Mouse (Mus musculus): ENCODE data around the gene Otoa. TPM values are rescaled to one million over a fixed set of nuclear protein-coding genes. Genes with fewer than 3 reads are reported as not detected.

Gene Otoa
- total RNA-seq, 2 experiments from 2014 or later: 0.45 to 0.66 TPM

DNA sequence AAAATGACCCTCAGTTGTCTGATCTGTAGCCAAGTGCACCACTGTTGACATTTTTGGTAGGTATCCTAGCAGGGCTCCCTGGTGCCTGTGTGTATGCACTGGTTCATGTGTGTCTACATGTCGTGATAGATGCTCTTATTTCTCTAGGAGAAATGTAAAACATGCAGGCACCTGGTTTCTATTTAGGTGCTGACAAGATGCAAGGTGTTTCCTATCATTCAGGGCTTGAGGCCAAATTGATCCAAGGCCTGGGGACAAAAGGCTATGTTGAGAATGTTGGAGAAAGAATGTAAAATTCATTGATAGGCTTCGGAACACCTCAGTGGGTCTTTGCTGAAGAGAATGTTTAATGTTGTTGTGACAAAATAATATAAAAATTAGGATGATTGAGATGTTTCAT lies 366 bp downstream of the Otoa start:
- no peak for DNase-seq (ENCODE audit: low spot score in 2 of 2)

- peak; percentile 43 to 46 for DNase-seq (ENCODE audit: low spot score in 2 of 2)
These were observed 1.6 kb downstream of the Otoa start for GRCm38 (mm10) chr7:121082949-121083513.

DNA sequence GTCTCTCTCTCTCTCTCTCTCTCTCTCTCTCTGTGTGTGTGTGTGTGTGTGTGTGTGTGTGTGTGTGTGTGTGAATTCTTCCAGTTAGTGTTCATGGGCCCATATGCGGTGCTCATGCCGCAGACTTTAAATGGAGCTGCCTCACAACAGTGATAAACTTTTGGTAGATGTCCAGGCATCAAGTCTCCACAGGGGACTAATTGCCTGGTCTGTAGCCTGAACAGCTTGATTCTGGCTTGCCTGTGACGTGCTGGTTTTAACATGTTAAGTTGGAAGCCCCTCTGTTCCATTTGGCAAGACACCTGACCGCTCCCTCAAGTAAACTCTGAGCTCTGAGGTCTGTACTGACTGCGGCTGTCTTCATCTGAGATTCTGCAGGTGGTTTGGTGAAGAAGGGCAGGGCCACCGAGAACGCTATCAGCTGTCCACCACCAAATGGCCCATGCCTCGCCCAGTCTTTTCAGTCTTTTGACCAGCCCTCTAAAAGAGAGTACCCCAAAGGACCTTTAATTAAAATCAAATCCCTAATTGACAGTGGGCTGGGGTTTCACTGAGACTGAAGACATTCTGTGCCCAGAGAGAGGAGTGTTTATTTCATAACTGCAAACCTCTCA lies 3.5 kb downstream of the Otoa start:
- DNase-seq (ENCODE audit: low spot score in 2 of 2): no peak

- DNase-seq (ENCODE audit: low spot score in 2 of 2): no peak
These were observed 4.0 kb downstream of the Otoa start for GRCm38 (mm10) chr7:121085500-121085899.

DNA sequence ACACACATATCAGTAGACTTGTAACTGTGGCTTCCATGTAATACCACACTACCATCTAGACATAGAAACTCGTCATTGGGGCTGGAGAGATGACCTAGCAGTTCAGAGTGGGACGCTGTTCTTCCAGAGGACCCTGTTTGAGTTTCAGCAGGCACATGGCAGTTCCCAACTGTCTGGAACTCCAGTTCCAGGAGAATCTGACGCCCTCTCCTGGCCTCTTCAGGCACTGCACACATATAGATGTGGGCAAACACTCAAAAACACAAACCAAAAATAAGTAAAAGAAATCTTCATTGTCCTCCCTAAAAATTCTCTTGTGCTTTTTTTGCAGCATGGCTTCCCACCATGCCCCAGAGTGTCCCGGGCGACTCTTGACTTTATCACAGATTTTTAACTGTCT lies 7.3 kb downstream of the Otoa start:
- DNase-seq (ENCODE audit: low spot score in 2 of 2): no peak

GRCm38 (mm10) chr7:121090748-121091147 lies 9.3 kb downstream of the Otoa start:
- no peak for DNase-seq (ENCODE audit: low spot score in 2 of 2)

DNA sequence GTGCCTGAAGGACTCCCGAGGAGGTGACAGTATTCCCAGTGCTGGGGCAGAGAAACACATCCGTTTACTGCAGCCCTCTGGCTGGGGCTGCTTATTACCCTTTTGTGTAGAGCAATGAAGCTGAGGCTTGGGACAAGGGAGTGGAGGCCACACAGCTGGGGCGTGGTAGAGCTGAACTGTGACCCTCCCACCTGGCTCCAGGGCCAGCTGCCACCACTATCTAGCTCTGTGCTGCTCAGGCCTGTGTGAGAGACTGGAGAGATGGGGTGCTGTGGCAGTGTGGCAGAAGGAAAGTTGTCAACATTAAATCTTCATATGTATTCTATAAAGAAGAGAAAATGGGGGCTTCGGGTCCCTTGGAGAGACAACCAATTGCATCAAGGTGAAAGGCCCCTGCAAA lies 11.6 kb downstream of the Otoa start:
- no peak for DNase-seq (ENCODE audit: low spot score in 2 of 2)

DNA sequence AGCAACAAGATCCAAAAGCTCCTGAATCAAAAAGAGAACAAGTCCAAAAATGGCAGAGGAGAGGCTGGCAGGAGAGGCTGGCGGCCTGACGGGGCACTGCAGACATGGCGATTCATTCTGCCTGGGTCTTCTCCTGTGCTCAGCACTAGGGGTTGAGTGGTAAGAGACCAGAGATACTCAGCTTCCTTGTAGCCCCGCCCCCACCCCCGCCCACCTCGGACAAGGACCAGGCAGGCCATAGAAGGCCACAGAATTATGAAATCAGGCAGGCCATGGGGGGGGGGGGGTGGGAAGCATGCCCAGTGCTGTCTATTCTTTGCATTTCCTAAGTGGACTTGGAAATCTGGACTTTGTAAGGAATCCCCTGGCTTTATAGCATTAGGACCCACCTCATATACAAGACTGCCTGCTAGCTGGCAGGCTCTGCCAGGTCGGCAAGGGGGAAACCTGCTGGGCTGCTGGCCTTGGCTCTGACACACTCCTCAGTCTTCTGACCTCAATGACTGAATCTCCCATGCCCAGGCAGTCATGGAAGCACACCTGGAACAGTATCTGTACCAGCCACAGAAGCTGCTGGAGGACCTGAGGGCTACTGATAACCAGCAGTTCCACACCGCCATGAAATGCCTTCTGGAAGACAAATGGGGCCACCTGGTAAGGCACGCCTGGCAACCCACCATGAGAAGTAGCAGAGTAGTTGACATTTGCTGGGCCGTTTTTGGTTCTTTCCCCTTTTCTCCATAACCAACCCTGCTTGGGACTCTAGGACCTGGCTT lies 17.4 kb downstream of the Otoa start:
- no peak for DNase-seq (ENCODE audit: low spot score in 2 of 2)

DNA sequence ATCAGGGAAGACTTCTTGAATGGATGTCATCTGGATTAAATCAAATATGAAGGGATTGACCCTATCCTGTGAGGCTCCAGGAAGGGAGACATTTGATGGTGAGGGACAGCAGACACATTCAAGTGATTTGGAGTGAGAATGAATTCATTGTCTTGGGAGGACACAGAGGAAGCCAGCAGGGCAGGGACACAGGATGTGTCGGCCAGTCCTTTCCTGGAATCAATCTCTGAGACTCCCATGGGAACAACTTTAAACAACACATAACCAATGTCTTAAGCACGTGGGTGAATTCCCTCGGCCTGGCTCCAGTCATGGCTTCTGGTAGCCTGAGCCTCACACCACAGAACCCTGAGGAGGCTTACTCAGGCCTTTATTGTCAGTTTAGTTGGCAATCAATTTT lies 26.4 kb downstream of the Otoa start:
- no peak for DNase-seq (ENCODE audit: low spot score in 2 of 2)

GRCm38 (mm10) chr7:121111321-121111720 lies 29.9 kb downstream of the Otoa start:
- no peak for DNase-seq (ENCODE audit: low spot score in 2 of 2)

- no peak for DNase-seq (ENCODE audit: low spot score in 2 of 2)
These were observed 30.3 kb downstream of the Otoa start for GRCm38 (mm10) chr7:121111762-121112161.

GRCm38 (mm10) chr7:121120143-121120818 lies 38.8 kb downstream of the Otoa start:
- peak; percentile 93 to 94 for DNase-seq (ENCODE audit: low spot score in 2 of 2)

- DNase-seq (ENCODE audit: low spot score in 2 of 2): no peak
These were observed 49.4 kb downstream of the Otoa start for GRCm38 (mm10) chr7:121130837-121131236.

GRCm38 (mm10) chr7:121141274-121141673 lies 59.8 kb downstream of the Otoa start:
- DNase-seq (ENCODE audit: low spot score in 2 of 2): no peak

DNA sequence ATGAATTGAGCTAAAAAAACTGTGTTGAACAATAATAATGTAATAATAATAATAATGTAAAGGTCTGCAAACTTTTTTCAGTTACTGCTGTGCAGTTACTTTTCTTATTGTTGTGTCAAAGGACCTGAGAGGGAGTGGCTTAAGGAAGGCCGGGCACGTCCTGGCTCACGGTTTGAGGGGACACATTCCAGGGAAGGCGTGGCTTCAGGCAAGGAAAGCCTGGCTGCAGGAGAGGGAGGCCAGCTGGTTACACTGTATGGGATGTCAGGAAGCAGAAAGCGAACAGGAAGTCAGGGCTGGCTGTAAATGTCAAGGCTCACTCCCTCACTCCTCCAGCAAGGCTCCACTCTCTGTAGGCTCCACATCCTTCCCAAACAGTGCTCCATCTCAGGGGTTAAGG lies 69.2 kb downstream of the Otoa start:
- no peak for DNase-seq (ENCODE audit: low spot score in 2 of 2)

DNA sequence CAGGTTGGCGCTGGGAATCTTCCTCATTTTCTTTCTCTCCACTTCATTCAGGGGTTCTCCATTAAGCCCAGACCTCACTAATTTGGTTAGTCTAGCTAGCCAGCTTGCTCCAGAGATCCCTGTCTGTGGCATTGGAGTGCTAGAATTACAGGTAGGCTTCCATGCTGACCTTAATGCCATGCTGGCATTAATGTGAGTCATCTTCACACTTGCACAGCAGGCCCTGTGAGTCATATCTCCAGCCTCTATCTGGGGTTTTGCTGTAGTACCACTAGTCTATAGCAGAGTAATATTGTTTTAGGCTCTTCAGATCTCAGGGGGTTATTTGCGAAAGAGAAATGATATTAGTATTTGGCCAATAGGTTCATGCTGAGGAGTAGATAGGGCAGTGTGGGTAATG lies 70.7 kb downstream of the Otoa start:
- no peak for DNase-seq (ENCODE audit: low spot score in 2 of 2)

DNA sequence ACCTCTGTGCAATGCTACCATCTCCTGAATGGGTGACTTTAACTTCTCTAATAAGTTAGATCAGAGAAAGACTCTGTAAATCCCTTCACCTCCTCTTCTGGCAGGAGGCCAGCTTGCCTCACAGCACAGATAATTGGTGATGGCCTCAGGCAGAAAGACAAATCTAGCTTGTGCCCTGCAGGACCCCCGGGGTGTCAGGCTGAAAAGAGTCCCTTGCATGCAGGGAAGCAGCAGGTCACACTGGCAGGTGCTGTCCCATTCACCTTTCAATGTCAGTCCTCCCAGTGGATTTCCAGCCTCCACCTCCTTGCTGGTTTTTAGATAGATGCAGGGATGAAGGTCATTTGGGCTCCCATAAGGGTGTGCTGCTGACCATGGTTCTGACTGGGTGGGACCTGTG lies 84.2 kb downstream of the Otoa start:
- DNase-seq (ENCODE audit: low spot score in 2 of 2): no peak

DNA sequence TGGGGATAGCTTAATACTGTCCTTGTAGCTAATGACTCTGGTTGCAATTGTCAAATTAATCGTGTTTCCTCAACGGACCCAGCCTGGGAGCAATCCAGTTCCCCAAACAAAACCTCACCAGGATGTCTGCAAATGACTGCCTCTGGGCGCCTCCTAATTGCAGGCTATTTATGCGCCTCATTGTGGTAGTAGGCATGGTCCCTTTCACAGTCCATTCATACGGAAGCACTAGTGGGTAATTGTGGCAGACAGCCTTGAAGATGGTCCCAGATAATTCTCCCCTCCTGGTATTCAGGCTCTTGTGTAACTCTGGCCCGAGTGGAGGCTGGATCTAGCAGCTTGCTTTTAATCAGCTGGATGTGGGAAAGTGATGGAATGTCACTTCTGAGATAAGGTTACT lies 90.4 kb downstream of the Otoa start:
- DNase-seq (ENCODE audit: low spot score in 2 of 2): no peak

- DNase-seq (ENCODE audit: low spot score in 2 of 2): no peak
These were observed 105.8 kb downstream of the Otoa start for GRCm38 (mm10) chr7:121187201-121187786.

GRCm38 (mm10) chr7:121188976-121189375 lies 107.5 kb downstream of the Otoa start:
- no peak for DNase-seq (ENCODE audit: low spot score in 2 of 2)

DNA sequence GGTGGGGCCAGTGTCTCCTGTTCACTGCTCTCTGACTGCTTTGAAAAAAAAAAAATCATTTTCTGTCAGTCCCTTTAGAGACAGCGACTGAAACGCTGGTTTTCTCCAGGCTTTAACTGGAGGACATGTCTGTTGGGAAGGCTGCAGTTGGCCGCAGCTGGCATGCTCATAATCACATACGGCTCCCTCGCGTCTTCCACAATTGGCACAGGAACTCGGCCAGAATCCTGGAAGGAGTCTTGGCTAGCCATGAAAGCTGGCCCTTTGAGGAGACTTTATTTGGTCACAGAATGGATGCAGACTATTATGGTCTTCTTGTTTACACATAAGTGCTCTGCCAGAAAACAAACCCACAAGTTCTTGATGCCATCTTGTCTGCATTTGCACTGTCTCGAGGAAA lies 117.5 kb downstream of the Otoa start:
- DNase-seq (ENCODE audit: low spot score in 2 of 2): peak; percentile 40 to 56

- DNase-seq (ENCODE audit: low spot score in 2 of 2): no peak
These were observed 130.4 kb downstream of the Otoa start for GRCm38 (mm10) chr7:121211804-121212203.
